Mouse (Mus musculus) liver, adult 2 months (tissue): ENCODE results near the gene Crip1. TPM values are rescaled to one million over a fixed set of nuclear protein-coding genes. Genes with fewer than 3 reads are reported as not detected.

ENCODE experiments used
- DNase-seq: peaks from one replicate; pipeline ENCODE4 v3.0.0-alpha.2; 2011; ENCODE audit warnings: low read depth, low spot score; ENCODE audit errors: extremely low read depth
- H3K27ac ChIP-seq: fragments of 200-500 bp; replicated peaks from 2 replicates; pipeline ENCODE4 v1.5.1; 2012; ENCODE audit warnings: low read depth, mild to moderate bottlenecking, control low read depth, inconsistent platforms, low read length; ENCODE audit not compliant: insufficient read depth
- H3K27me3 ChIP-seq: fragments of 200-500 bp; 2 replicates; pipeline ENCODE4 v1.6.1; 2012; ENCODE audit warnings: mild to moderate bottlenecking, moderate library complexity, low read length, inconsistent platforms; ENCODE audit not compliant: control insufficient read depth, insufficient read depth
- H3K36me3 ChIP-seq: fragments of 200-500 bp; 2 replicates; pipeline ENCODE4 v1.6.1; 2012; ENCODE audit warnings: low read length, inconsistent platforms; ENCODE audit not compliant: control insufficient read depth, insufficient read depth
- H3K4me1 ChIP-seq: fragments of 200-500 bp; 2 replicates; pipeline ENCODE4 v1.6.1; 2011; ENCODE audit warnings: low read length; ENCODE audit not compliant: control insufficient read depth, insufficient read depth
- H3K4me3 ChIP-seq: fragments of 200-500 bp; 2 replicates; pipeline ENCODE4 v1.5.1; 2011; ENCODE audit warnings: low read depth, mild to moderate bottlenecking, control low read depth, low read length, moderate library complexity; ENCODE audit not compliant: insufficient read depth
- H3K79me2 ChIP-seq: fragments of 200-500 bp; 2 replicates; pipeline ENCODE4 v1.6.1; 2012; ENCODE audit warnings: inconsistent platforms, mild to moderate bottlenecking, low read length, moderate library complexity; ENCODE audit not compliant: control insufficient read depth, insufficient read depth
- H3K9ac ChIP-seq: fragments of 200-500 bp; 2 replicates; pipeline ENCODE4 v1.6.1; 2012; ENCODE audit warnings: low read depth, mild to moderate bottlenecking, control low read depth, inconsistent platforms, low read length
- CTCF ChIP-seq: fragments of 200-500 bp; IDR thresholded peaks from 2 replicates; pipeline ENCODE4 v1.5.1; 2011; ENCODE audit warnings: low read depth, low read length, control low read depth
- POLR2A ChIP-seq: fragments of 200-500 bp; IDR thresholded peaks from 2 replicates; pipeline ENCODE4 v1.6.1; 2011; ENCODE audit warnings: low read length, control low read depth; ENCODE audit not compliant: insufficient read depth; ENCODE audit errors: extremely low read depth
- WGBS: fragments of 180-500 bp; shearing (Covaris S2); methylation state at CpG from one replicate; pipeline ENCODE4 v1.1.7; 2018; 5-methylcytosine and 5-hydroxymethylcytosine counted together
- polyA plus RNA-seq: library from polyadenylated mRNA; depleted of rRNA; stranded (reverse); fragments of >200 nt; gene quantifications from 2 replicates; pipeline ENCODE4 v1.2.3, GENCODE M21; 2012
- total RNA-seq: library from RNA; depleted of rRNA; stranded (reverse); fragments of >200 nt; gene quantifications from 2 replicates; pipeline ENCODE4 v1.2.3, GENCODE M21; 2014

Crip1 gene
- total and polyA plus RNA-seq, 2 experiments: 22.2 to 25.0 TPM

DNA sequence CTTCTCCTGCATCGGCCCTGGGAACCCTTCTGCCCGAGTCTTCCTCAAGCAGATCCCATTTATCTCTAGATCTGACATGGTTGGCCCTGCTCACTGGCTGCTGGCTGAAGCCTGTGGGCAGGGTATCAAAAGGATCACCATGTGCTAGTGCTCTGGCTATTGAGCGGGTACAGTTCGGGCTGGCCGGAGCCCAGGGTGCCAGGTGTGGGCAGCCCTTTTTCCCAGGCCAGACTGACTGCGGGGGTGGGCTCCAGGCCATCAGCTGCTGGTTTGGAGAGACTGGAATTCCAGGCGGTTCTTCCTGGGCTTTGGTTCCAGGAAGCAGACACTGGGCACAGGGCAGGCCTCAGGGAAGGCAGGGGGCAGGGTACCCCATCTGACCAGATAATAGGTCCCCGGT, 1.4 kb downstream of the Crip1 start:
- peaks cover 9% of the 10 kb centered on the region for H3K4me1 ChIP-seq
- H3K9ac ChIP-seq: no peak overlapping the region
- no peak for TF ChIP-seq CTCF
- no peak for TF ChIP-seq POLR2A
- H3K79me2 ChIP-seq: no peaks in the 10 kb centered on the region
- no peaks in the 10 kb centered on the region for H3K27me3 ChIP-seq
- no peak overlapping the region for H3K4me3 ChIP-seq
- H3K27ac ChIP-seq: no peak overlapping the region
- no peaks in the 10 kb centered on the region; the same call in 1 of the 2 replicates for H3K36me3 ChIP-seq
- 75% methylated on average over 8 of the region's 8 CpGs for WGBS
- peak; percentile 41 for DNase-seq

DNA sequence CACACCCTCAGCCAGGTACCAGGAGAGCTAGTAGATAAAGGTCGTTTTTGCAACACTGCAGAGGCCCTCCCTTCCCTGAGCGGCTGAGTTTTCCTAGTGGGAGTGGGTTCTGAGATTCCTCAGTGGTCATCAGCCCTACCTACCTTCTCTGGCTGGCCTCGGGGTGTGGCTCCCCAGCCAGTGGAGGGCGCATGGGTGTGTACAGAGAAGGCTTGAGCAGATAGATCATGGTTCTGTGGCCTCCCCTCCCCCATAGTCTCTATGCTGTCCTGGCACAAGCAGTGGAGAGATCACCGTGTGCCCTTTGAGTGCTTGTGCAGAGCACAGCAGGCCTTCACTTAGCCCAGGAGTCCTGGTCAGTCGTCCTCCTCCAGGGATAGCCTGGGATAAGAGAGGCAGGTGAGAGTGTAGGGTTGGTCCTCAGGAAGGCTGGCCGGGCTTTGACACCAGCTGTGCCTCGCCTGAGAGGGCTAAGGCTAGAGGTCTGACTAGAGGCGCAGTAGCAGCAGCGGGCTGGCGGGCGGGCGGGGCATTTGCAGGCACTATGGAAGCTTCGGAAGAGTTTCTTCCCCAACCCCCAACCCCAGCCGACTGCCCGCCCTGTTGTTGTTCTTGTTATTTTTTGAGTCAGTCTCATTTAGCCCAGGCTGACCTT, 2.4 kb downstream of the Crip1 start:
- Histone ChIP-seq H3K4me3 (no peak overlapping the region), H3K27ac (no peak overlapping the region)
- 44% methylated on average over 16 of the region's 16 CpGs for WGBS

DNA sequence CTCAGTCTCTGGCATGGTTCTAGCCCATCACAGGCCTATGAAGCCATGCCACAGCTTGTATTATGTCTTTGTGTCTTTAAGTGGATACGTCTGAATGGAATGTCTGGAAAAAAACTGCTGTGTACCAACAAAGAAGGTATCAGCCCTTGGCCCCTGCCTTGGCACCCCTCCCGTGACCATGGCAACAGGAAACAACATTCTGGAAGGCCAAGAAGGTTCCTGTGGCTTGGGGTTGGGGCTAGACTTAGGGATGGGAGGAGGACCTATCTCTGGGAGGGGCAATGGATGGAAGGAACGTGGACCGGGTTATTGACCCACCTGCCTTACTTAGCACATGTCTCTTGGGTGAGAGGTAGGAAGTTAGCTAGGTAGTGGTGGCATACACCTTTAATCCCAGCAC, 3.2 kb downstream of the Crip1 start:
- Histone ChIP-seq H3K27me3 (no peaks in the 10 kb centered on the region), H3K4me3 (no peak overlapping the region), H3K79me2 (no peaks in the 10 kb centered on the region), H3K36me3 (no peaks in the 10 kb centered on the region), H3K4me1 (peaks cover 9% of the 10 kb centered on the region), H3K27ac (no peak overlapping the region), H3K9ac (no peak overlapping the region)
- 82% methylated on average over 4 of the region's 4 CpGs for WGBS
- TF ChIP-seq CTCF (no peak), POLR2A (no peak)
- DNase-seq: no peak

More for the DNA sequence above, 2.4 kb downstream of the Crip1 start:
- Histone ChIP-seq H3K27me3 (no peaks in the 10 kb centered on the region), H3K79me2 (no peaks in the 10 kb centered on the region), H3K9ac (no peak overlapping the region), H3K4me1 (peaks cover 9% of the 10 kb centered on the region), H3K36me3 (no peaks in the 10 kb centered on the region; the same call in 1 of the 2 replicates)
- TF ChIP-seq CTCF (peak; percentile 45), POLR2A (no peak)
- DNase-seq: peak; percentile 61

DNA sequence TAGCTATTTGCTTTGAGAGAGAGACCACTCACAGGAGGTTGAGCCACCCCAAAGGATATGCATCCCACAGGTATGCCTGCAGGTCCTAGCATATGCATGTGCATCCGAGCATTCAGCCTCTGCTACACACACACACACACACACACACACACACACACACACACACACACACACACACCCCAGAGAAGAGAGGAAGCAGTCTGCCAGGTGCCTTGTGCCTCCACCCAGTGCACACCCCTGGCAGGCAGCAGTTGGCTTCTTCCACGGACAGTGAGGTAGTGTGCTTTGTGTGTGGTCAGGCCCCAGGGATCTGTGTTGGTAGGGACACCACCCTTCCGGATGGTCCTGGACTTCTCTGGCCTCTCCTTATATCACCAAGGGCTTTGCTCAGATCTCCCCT, 3.8 kb downstream of the Crip1 start:
- TF ChIP-seq POLR2A: no peak
- no peak for TF ChIP-seq CTCF

DNA sequence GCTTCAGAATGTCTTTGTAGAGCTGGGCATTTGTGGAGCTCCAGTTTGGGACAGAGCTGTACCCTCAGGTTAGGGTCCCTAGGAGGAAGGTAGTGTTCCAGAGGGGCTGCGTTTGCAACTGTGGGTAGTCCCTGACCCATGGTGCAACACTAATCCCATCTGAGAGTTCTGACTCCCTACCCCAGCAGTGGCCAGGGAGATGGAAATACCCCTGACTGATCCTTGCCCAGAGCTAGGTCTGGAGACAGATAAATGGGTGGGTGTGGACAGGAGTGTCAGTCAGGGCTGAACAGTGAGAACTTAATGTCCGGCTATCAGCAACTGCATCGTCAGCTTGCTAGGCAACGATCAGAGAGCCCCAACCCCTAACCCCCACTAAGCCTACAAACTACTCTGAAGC, 4.5 kb downstream of the Crip1 start:
- Histone ChIP-seq H3K27me3 (no peaks in the 10 kb centered on the region), H3K9ac (no peak overlapping the region), H3K79me2 (no peaks in the 10 kb centered on the region), H3K4me3 (no peak overlapping the region), H3K27ac (no peak overlapping the region), H3K4me1 (peaks cover 9% of the 10 kb centered on the region), H3K36me3 (no peaks in the 10 kb centered on the region)
- 82% methylated on average over 4 of the region's 4 CpGs for WGBS
- no peak for DNase-seq
- no peak for TF ChIP-seq POLR2A

More for the DNA sequence above, 3.8 kb downstream of the Crip1 start:
- H3K4me1 ChIP-seq: peaks cover 9% of the 10 kb centered on the region
- no peaks in the 10 kb centered on the region for H3K36me3 ChIP-seq
- H3K9ac ChIP-seq: no peak overlapping the region
- DNase-seq: no peak
- no peak overlapping the region for H3K27ac ChIP-seq
- H3K4me3 ChIP-seq: no peak overlapping the region
- H3K79me2 ChIP-seq: no peaks in the 10 kb centered on the region
- no peaks in the 10 kb centered on the region for H3K27me3 ChIP-seq
- WGBS: 96% methylated on average over 3 of the region's 3 CpGs

DNA sequence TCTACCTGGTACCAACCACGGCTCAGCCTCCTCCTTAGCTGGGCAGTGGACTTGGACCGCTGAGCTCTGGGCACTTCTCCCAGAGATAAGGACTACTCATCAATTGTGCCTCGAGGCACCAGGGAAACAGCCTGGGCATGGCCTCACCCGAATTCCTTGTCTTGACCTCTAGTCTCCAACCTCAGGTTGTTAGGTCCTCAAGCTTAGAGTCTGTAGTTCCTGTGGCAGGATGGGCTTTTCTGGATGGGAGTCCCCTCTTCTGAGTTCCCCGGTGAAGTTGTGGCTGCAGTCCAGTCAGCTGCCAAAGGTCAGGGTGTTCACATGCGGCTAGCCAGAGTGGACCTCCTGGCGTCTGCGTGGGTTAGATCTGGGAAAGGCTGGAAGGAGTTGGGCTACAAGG, 4.9 kb downstream of the Crip1 start:
- no peaks in the 10 kb centered on the region for H3K36me3 ChIP-seq
- H3K79me2 ChIP-seq: no peaks in the 10 kb centered on the region
- H3K4me3 ChIP-seq: no peak overlapping the region
- DNase-seq: peak; percentile 59
- no peaks in the 10 kb centered on the region for H3K27me3 ChIP-seq
- no peak overlapping the region for H3K27ac ChIP-seq
- WGBS: 10% methylated on average over 8 of the region's 8 CpGs
- H3K4me1 ChIP-seq: peaks cover 9% of the 10 kb centered on the region
- no peak overlapping the region for H3K9ac ChIP-seq
- no peak for TF ChIP-seq POLR2A
- no peak for TF ChIP-seq CTCF
